Mouse (Mus musculus): ENCODE data around the gene Tusc2.

DNA sequence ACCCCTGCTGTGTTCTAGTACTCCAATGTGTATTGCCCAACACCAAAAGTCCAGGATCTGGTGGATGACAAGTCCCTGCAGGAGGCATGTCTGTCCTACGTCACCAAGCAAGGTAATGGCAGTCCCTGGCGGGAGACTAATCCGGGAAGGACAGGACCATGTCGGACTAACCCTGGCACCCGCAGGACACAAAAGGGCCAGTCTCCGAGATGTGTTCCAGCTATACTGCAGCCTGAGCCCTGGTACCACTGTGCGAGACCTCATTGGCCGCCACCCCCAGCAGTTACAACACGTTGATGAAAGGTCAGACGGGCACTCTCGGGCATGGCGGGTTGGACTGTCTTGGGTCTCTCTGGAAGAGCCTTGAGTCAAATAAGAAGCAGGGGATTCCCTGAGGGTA is 18.3 kb upstream of the Tusc2 start:
- TF ChIP-seq POLR2A (IDR thresholded peaks at IDR 0.05; ENCODE audit: borderline replicate concordance, control insufficient read depth, low read depth, low read length) (no peak), CTCF (IDR thresholded peaks at IDR 0.05; ENCODE audit: control insufficient read depth, insufficient read depth, low read length) (no peak)

All from bone marrow, adult 2 months (tissue).